15 mouse cellular contexts compared by ENCODE assay signal in genomic region chr17:66232391-66232790, GRCm38 (mm10).
"Had no signal": no experiment of that assay in that cellular context is flagged by ENCODE, and none has a peak within 500 bp of the region (broad histone marks: within the 10 kb centered on the region; RNA-seq: fewer than 3 reads in every experiment).

No protein-coding gene starts in this region.

- H3K4me2 ChIP-seq: liver, embryonic 13.5 days; midbrain, embryonic 11.5 days had no signal

- H3K36me3 ChIP-seq: limb, embryonic 10.5 days; limb, embryonic 13.5 days; liver, embryonic 13.5 days had no signal

- H3K27me3 ChIP-seq: limb, embryonic 13.5 days; liver, embryonic 13.5 days had no signal

- H3K4me3 ChIP-seq: layer of hippocampus, adult 2 months; limb, embryonic 10.5 days; limb, embryonic 13.5 days; liver, embryonic 13.5 days had no signal

- H3K4me1 ChIP-seq: liver, embryonic 13.5 days had no signal

- H3K27ac ChIP-seq: kidney, postnatal 0 days; layer of hippocampus, adult 2 months; limb, embryonic 10.5 days; limb, embryonic 13.5 days; liver, embryonic 13.5 days had no signal

- DNase-seq: kidney, postnatal 25 days; layer of hippocampus, postnatal 36 days; liver; liver, embryonic 13.5 days; lung, adult 2 months; lung, postnatal 14 days; lung, postnatal 4 days; midbrain, embryonic 14.5 days; thymus, adult 18-20 months; thymus, postnatal 36 days had no signal

- H3K9ac ChIP-seq: limb, embryonic 13.5 days; liver, embryonic 13.5 days had no signal

- H3K9me3 ChIP-seq: limb, embryonic 10.5 days; limb, embryonic 13.5 days; liver, embryonic 13.5 days had no signal
